Mouse (Mus musculus) intestine, postnatal 0 days (tissue): ENCODE measurements at regions not wholly inside any gene's neighbourhood (a gene's known extent, or its start where the extent isn't known, plus 50 kb on each side); places are given as distances from the start of the nearest gene placed in this dataset.

Experiments used
- ATAC-seq: fragments of 200-750 bp; cut with Nextera tagmentation; 2 replicates; pipeline ENCODE4 v1.8.0; 2017; ENCODE audit warnings: mild to moderate bottlenecking, moderate TSS enrichment, moderate library complexity
- H3K27ac ChIP-seq: fragments of 300-500 bp; sonication (generic); 2 replicates; pipeline ENCODE4 v1.5.1; 2014; ENCODE audit warnings: mild to moderate bottlenecking, low read depth, low read length, moderate library complexity
- H3K27me3 ChIP-seq: fragments of 300-500 bp; sonication (generic); replicated peaks from 2 replicates; pipeline ENCODE4 v1.6.1; 2014; ENCODE audit warnings: low read length, mixed read lengths; ENCODE audit not compliant: control insufficient read depth, insufficient read depth
- H3K36me3 ChIP-seq: fragments of 300-500 bp; sonication (generic); 2 replicates; pipeline ENCODE4 v1.6.1; 2014; ENCODE audit warnings: mild to moderate bottlenecking, moderate library complexity; ENCODE audit not compliant: control insufficient read depth, insufficient read depth
- H3K4me1 ChIP-seq: fragments of 300-500 bp; sonication (generic); replicated peaks from 2 replicates; pipeline ENCODE4 v1.6.1; 2014; ENCODE audit warnings: antibody characterized with exemption, low read length, mixed read lengths; ENCODE audit not compliant: control insufficient read depth, insufficient read depth
- H3K4me2 ChIP-seq: fragments of 300-500 bp; sonication (generic); replicated peaks from 2 replicates; pipeline ENCODE4 v1.6.1; 2014; ENCODE audit warnings: low read depth, mild to moderate bottlenecking, moderate library complexity
- H3K4me3 ChIP-seq: fragments of 300-500 bp; sonication (generic); 2 replicates; pipeline ENCODE4 v1.5.1; 2014; ENCODE audit warnings: low read depth, low read length
- H3K9ac ChIP-seq: fragments of 300-500 bp; sonication (generic); 2 replicates; pipeline ENCODE4 v1.6.1; 2014; ENCODE audit warnings: mild to moderate bottlenecking, low read depth, low read length
- H3K9me3 ChIP-seq: fragments of 300-500 bp; sonication (generic); 2 replicates; pipeline ENCODE4 v1.6.1; 2016; ENCODE audit warnings: mixed run types; ENCODE audit not compliant: control insufficient read depth
- CTCF ChIP-seq: sonication (generic); IDR thresholded peaks from 2 replicates; pipeline ENCODE4 v1.5.1; 2016; ENCODE audit warnings: low read depth, mild to moderate bottlenecking, control low read depth, antibody characterized with exemption, moderate library complexity
- WGBS: fragments of 180-500 bp; shearing (Covaris S2); extraction: QIAGEN DNeasy Blood & Tissue Kit; methylation state at CpG from one replicate; pipeline ENCODE4 v1.1.7; 2014; 5-methylcytosine and 5-hydroxymethylcytosine counted together

GRCm38 (mm10) chr5:45103763-45104428 is 304.4 kb upstream of the Ldb2 start:
- no peaks in the 10 kb centered on the region for H3K9me3 ChIP-seq
- no peaks in the 10 kb centered on the region for H3K27me3 ChIP-seq
- no peak overlapping the region for H3K4me2 ChIP-seq
- H3K9ac ChIP-seq: no peak overlapping the region
- TF ChIP-seq CTCF: no peak
- WGBS: 80% methylated on average over 6 of the region's 6 CpGs
- H3K4me3 ChIP-seq: no peak overlapping the region
- no peaks in the 10 kb centered on the region for H3K36me3 ChIP-seq
- no peak overlapping the region for H3K27ac ChIP-seq
- ATAC-seq: no peak
- H3K4me1 ChIP-seq: no peaks in the 10 kb centered on the region

- Histone ChIP-seq H3K9ac (no peak overlapping the region), H3K4me2 (no peak overlapping the region), H3K36me3 (no peaks in the 10 kb centered on the region), H3K4me1 (no peaks in the 10 kb centered on the region), H3K9me3 (no peaks in the 10 kb centered on the region), H3K27me3 (no peaks in the 10 kb centered on the region), H3K27ac (no peak overlapping the region), H3K4me3 (no peak overlapping the region)
- TF ChIP-seq CTCF: no peak
- no peak for ATAC-seq
- 71% methylated on average over 3 of the region's 3 CpGs for WGBS
Measured at GRCm38 (mm10) chr5:45102661-45103060, 303.2 kb upstream of the Ldb2 start.

GRCm38 (mm10) chr5:45101777-45102176 is 302.3 kb upstream of the Ldb2 start:
- WGBS: 68% methylated on average over 4 of the region's 4 CpGs
- H3K27me3 ChIP-seq: no peaks in the 10 kb centered on the region

GRCm38 (mm10) chr5:45099082-45099481 is 299.6 kb upstream of the Ldb2 start:
- Histone ChIP-seq H3K36me3 (no peaks in the 10 kb centered on the region), H3K4me3 (no peak overlapping the region), H3K27ac (no peak overlapping the region), H3K4me1 (no peaks in the 10 kb centered on the region), H3K4me2 (no peak overlapping the region), H3K9ac (no peak overlapping the region), H3K9me3 (no peaks in the 10 kb centered on the region), H3K27me3 (no peaks in the 10 kb centered on the region)
- ATAC-seq: no peak
- 81% methylated on average over 2 of the region's 2 CpGs for WGBS
- TF ChIP-seq CTCF: no peak

More at GRCm38 (mm10) chr5:45101777-45102176, 302.3 kb upstream of the Ldb2 start:
- Histone ChIP-seq H3K27ac (no peak overlapping the region), H3K4me2 (no peak overlapping the region), H3K9ac (no peak overlapping the region), H3K9me3 (no peaks in the 10 kb centered on the region), H3K4me1 (no peaks in the 10 kb centered on the region), H3K36me3 (no peaks in the 10 kb centered on the region), H3K4me3 (no peak overlapping the region)
- no peak for ATAC-seq
- no peak for TF ChIP-seq CTCF

GRCm38 (mm10) chr5:45097941-45098340 is 298.5 kb upstream of the Ldb2 start:
- H3K9ac ChIP-seq: no peak overlapping the region
- no peak for ATAC-seq
- H3K4me3 ChIP-seq: no peak overlapping the region
- H3K36me3 ChIP-seq: no peaks in the 10 kb centered on the region
- H3K4me1 ChIP-seq: no peaks in the 10 kb centered on the region
- H3K27me3 ChIP-seq: no peaks in the 10 kb centered on the region
- no peak for TF ChIP-seq CTCF
- no peak overlapping the region for H3K4me2 ChIP-seq
- H3K9me3 ChIP-seq: no peaks in the 10 kb centered on the region
- WGBS: 93% methylated on average over 1 of the region's 1 CpGs
- no peak overlapping the region for H3K27ac ChIP-seq

GRCm38 (mm10) chr5:45084741-45085140 is 285.3 kb upstream of the Ldb2 start:
- H3K9me3 ChIP-seq: no peaks in the 10 kb centered on the region
- H3K27ac ChIP-seq: no peak overlapping the region
- no peak for TF ChIP-seq CTCF
- H3K27me3 ChIP-seq: no peaks in the 10 kb centered on the region
- H3K36me3 ChIP-seq: no peaks in the 10 kb centered on the region
- no peaks in the 10 kb centered on the region for H3K4me1 ChIP-seq
- H3K4me3 ChIP-seq: no peak overlapping the region
- no peak overlapping the region for H3K4me2 ChIP-seq
- no peak for ATAC-seq
- H3K9ac ChIP-seq: no peak overlapping the region
- 86% methylated on average over 1 of the region's 1 CpGs for WGBS

GRCm38 (mm10) chr5:45082601-45083000 is 283.1 kb upstream of the Ldb2 start:
- Histone ChIP-seq H3K4me1 (no peaks in the 10 kb centered on the region), H3K9ac (no peak overlapping the region), H3K36me3 (no peaks in the 10 kb centered on the region), H3K9me3 (no peaks in the 10 kb centered on the region), H3K27ac (no peak overlapping the region), H3K4me3 (no peak overlapping the region), H3K27me3 (no peaks in the 10 kb centered on the region), H3K4me2 (no peak overlapping the region)
- no peak for ATAC-seq
- no peak for TF ChIP-seq CTCF
